ENCODE assay signal across 19 mouse cellular contexts in genomic region chr17:63447691-63448090, GRCm38 (mm10).
"Had no signal": no experiment of that assay in that cellular context is flagged by ENCODE, and none has a peak within 500 bp of the region (broad histone marks: within the 10 kb centered on the region; RNA-seq: fewer than 3 reads in every experiment).

No protein-coding gene starts in this region.

- H3K4me1 ChIP-seq: liver, embryonic 15.5 days; neural tube, embryonic 12.5 days; neural tube, embryonic 15.5 days had no signal

- H3K4me3 ChIP-seq: layer of hippocampus, adult 2 months; limb, embryonic 12.5 days; limb, embryonic 15.5 days; liver, embryonic 12.5 days; liver, embryonic 15.5 days; lung, embryonic 15.5 days; megakaryocyte, embryonic 14.5 days; neural tube, embryonic 12.5 days; neural tube, embryonic 15.5 days had no signal

- DNase-seq: kidney, adult 2 months; kidney, postnatal 25 days; layer of hippocampus, adult 9-11 months; lung, adult 18-20 months; lung, postnatal 10 days; lung, postnatal 36 days; thymus, adult 18-20 months; thymus, postnatal 36 days had no signal

- H3K9ac ChIP-seq: limb, embryonic 12.5 days; limb, embryonic 15.5 days; liver, embryonic 12.5 days; liver, embryonic 15.5 days; lung, embryonic 15.5 days; neural tube, embryonic 12.5 days; neural tube, embryonic 15.5 days had no signal

- H3K27ac ChIP-seq: kidney, postnatal 0 days; layer of hippocampus, adult 2 months; limb, embryonic 12.5 days; limb, embryonic 15.5 days; liver, embryonic 12.5 days; liver, embryonic 15.5 days; lung, embryonic 15.5 days; neural tube, embryonic 12.5 days; neural tube, embryonic 15.5 days had no signal

- ATAC-seq: intestine, postnatal 0 days; liver, embryonic 12.5 days had no signal

- H3K27me3 ChIP-seq: limb, embryonic 12.5 days; limb, embryonic 15.5 days; liver, embryonic 12.5 days; liver, embryonic 15.5 days; lung, embryonic 15.5 days; megakaryocyte, embryonic 14.5 days; neural tube, embryonic 12.5 days; neural tube, embryonic 15.5 days had no signal

- H3K4me2 ChIP-seq: limb, embryonic 12.5 days; limb, embryonic 15.5 days; liver, embryonic 12.5 days; liver, embryonic 15.5 days; lung, embryonic 15.5 days; neural tube, embryonic 12.5 days; neural tube, embryonic 15.5 days had no signal

- H3K9me3 ChIP-seq: limb, embryonic 12.5 days; limb, embryonic 15.5 days; liver, embryonic 12.5 days; liver, embryonic 15.5 days; lung, embryonic 15.5 days; megakaryocyte, embryonic 14.5 days; neural tube, embryonic 12.5 days; neural tube, embryonic 15.5 days had no signal

- H3K36me3 ChIP-seq: limb, embryonic 15.5 days; liver, embryonic 12.5 days; liver, embryonic 15.5 days; lung, embryonic 15.5 days; neural tube, embryonic 12.5 days; neural tube, embryonic 15.5 days had no signal
